Mouse (Mus musculus) megakaryocyte, embryonic 14.5 days (primary cell): ENCODE results near the gene Hirip3.

Experiments
- FLI1 ChIP-seq: IDR thresholded peaks from 2 replicates; pipeline ENCODE4 v1.6.1; 2012; ENCODE audit warnings: low read length, inconsistent platforms, mixed read lengths
- GATA1 ChIP-seq: IDR thresholded peaks from 3 replicates; pipeline ENCODE4 v1.6.1; 2012; ENCODE audit warnings: mixed read lengths, low read length, inconsistent platforms, borderline replicate concordance

GRCm38 (mm10) chr7:126896912-126897311, 35.1 kb downstream of the Hirip3 start:
- TF ChIP-seq GATA1 = no peak
- TF ChIP-seq FLI1 = no peak
